In the genomic region with DNA sequence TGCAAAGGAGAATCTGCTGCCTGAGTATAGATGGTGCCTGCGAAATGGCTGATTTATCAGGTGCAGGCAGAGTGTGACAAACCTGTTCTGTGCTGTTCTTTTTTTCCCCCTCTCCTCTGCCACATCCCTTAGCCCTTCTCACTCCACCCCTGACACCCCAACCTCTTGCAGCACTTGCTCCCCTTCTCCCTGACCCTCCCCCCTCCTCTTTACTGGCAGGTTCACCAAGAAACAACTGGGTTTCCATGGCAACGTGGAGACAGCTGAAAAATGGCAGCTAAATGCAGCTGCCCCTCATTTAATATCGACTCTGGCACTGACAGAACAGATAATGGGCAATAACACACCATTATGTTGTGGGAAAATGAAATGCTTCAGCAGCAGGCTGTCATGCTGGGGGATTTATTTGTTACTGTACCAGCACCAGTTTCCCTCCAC, we compare ENCODE assay signal across 13 mouse cellular contexts.
DNase-seq lines count a peak whose midpoint lies in the region; ATAC-seq and TF ChIP-seq lines count a peak whose summit lies in the region.
"Had no signal": no experiment of that assay in that cellular context is flagged by ENCODE, and none has a peak within 500 bp of the region (broad histone marks: within the 10 kb centered on the region; RNA-seq: fewer than 3 reads in every experiment).

No protein-coding gene starts in this region.

- no peaks in the 10 kb centered on the region for H3K36me3 ChIP-seq in hindbrain, embryonic 10.5 days
- no peaks in the 10 kb centered on the region for H3K36me3 ChIP-seq in midbrain, embryonic 15.5 days (replicated peaks)
- H3K36me3 ChIP-seq: lung, embryonic 15.5 days had no signal

- no peaks in the 10 kb centered on the region for H3K27me3 ChIP-seq in hindbrain, embryonic 10.5 days (ENCODE audit: insufficient read depth, poor library complexity, severe bottlenecking)
- H3K27me3 ChIP-seq in midbrain, embryonic 15.5 days (replicated peaks), result no peaks in the 10 kb centered on the region
- H3K27me3 ChIP-seq: lung, embryonic 15.5 days had no signal

- no peaks in the 10 kb centered on the region for H3K9me3 ChIP-seq in hindbrain, embryonic 10.5 days
- no peaks in the 10 kb centered on the region for H3K9me3 ChIP-seq in midbrain, embryonic 15.5 days
- H3K9me3 ChIP-seq: lung, embryonic 15.5 days had no signal

- peaks cover 20% of the 10 kb centered on the region for H3K4me1 ChIP-seq in hindbrain, embryonic 10.5 days (replicated peaks)
- H3K4me1 ChIP-seq in midbrain, embryonic 15.5 days, result peaks cover 19% of the 10 kb centered on the region
- H3K4me1 ChIP-seq: lung, embryonic 15.5 days had no signal

- ATAC-seq in midbrain, embryonic 15.5 days (replicated peaks), result peak; percentile 94
- ATAC-seq: intestine, embryonic 16.5 days had no signal

- H3K4me2 ChIP-seq in midbrain, embryonic 15.5 days, result peak overlapping the region; percentile 44
- H3K4me2 ChIP-seq: heart, embryonic 11.5 days; lung, embryonic 15.5 days had no signal

- H3K9ac ChIP-seq in midbrain, embryonic 15.5 days, result peak overlapping the region; percentile 35
- H3K9ac ChIP-seq: lung, embryonic 15.5 days had no signal

- H3K4me3 ChIP-seq in hindbrain, embryonic 10.5 days, result 0 out of 2 replicates have a peak overlapping the region, but pooled peaks have one; percentile 6
- 0 out of 2 replicates have a peak overlapping the region, but pooled peaks have one; percentile 9 for H3K4me3 ChIP-seq in midbrain, embryonic 15.5 days
- H3K4me3 ChIP-seq: lung, embryonic 15.5 days had no signal

- DNase-seq in brain, embryonic 14.5 days (ENCODE audit: low read depth), result peak; percentile 95
- peak; percentile 80 for DNase-seq in embryo, embryonic 11 days
- DNase-seq in hindbrain, embryonic 10.5 days (ENCODE audit: low spot score), result peak; percentile 41
- DNase-seq in cerebellum, postnatal 25 days, result no peak
- DNase-seq in spleen, adult 12 weeks (ENCODE audit: low spot score), result no peak
- no peak for DNase-seq in kidney, postnatal 4 days
- DNase-seq: cerebellum, postnatal 36 days; spleen, adult 18-20 months; thymus, adult 2 months had no signal

- no peak for TF ChIP-seq POLR2A in brain, embryonic 14.5 days (IDR thresholded peaks at IDR 0.05; ENCODE audit: borderline replicate concordance, extremely low read depth, insufficient read depth, insufficient read length, poor library complexity, severe bottlenecking)

- peak overlapping the region; percentile 72 for H3K27ac ChIP-seq in hindbrain, embryonic 10.5 days
- H3K27ac ChIP-seq in midbrain, embryonic 15.5 days, result peak overlapping the region; percentile 88
- H3K27ac ChIP-seq: lung, embryonic 15.5 days had no signal

- no peak for TF ChIP-seq CTCF in brain, embryonic 14.5 days (IDR thresholded peaks at IDR 0.05; ENCODE audit: borderline replicate concordance, extremely low read depth, insufficient read depth, insufficient read length)

- WGBS in hindbrain, embryonic 10.5 days, result 22% methylated on average over 3 of the region's 3 CpGs
- WGBS in midbrain, embryonic 15.5 days, result 12% methylated on average over 3 of the region's 3 CpGs

Comparison
In these comparisons a context has a peak if more than half of its experiments do, and no peak if none do; other contexts are left out.
1. DNase-seq: peak in brain, embryonic 14.5 days (single experiment), embryo, embryonic 11 days (single experiment) and hindbrain, embryonic 10.5 days (single experiment); none in cerebellum, postnatal 25 days (0 of 2), spleen, adult 12 weeks (single experiment) and kidney, postnatal 4 days (0 of 2).